Mouse (Mus musculus): ENCODE data around the gene Zfp12. TPM values are rescaled to one million over a fixed set of nuclear protein-coding genes. Genes with fewer than 3 reads are reported as not detected.
"Not testable (repeated sequence)": the region's sequence is repeated elsewhere in the genome, so short reads cannot be mapped to it uniquely, and the experiment has no call there.

Zfp12 gene
- polyA plus RNA-seq (2012; rRNA removed) = 32.3 and 34.8 TPM in 2 replicates

DNA sequence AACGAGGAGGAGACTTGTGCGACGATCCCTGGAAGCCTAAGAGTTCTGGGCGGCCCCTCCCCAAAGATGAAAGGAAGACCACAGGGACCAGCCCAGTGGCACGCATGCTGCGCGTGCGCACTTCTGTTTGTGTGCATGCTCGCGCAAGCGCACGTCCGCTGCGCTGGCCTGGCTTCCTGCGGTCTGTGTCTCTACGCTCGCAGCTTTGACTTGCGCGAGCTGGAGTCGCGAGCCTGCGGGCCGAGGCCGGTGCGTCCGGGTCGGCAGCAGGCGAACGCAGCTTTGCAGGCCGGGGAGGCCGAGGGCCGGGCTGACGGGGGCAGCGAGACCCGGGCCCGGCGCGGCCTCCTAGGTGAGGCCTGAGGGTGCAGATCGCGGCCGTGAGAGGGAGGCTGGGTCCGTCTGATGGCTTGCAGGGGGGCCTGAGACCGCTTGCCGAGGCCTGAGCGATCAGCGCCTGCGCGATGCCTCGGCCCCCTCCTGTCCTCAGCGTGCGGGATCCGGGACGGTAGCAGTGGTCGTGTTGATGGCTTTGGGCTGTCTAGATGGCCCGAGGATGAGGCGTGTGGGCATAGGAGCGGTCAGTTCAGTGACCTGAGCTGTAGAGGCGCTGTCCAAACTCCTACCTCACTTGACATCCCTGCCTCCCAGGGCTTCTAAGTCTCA lies at the start of gene Zfp12:
Gene Zfp12, plus strand, starts transcription at position 136 of the 666 bp plus-strand sequence.
- DNase-seq (ENCODE audit: low read depth) = peak; percentile 99
- TF ChIP-seq CTCF (IDR thresholded peaks at IDR 0.05; ENCODE audit: borderline replicate concordance, extremely low read depth, insufficient read depth, insufficient read length) (peak; percentile 20; the same call in 1 of the 2 replicates), POLR2A (IDR thresholded peaks at IDR 0.05; ENCODE audit: borderline replicate concordance, extremely low read depth, insufficient read depth, insufficient read length, poor library complexity, severe bottlenecking) (peak; percentile 60)

DNA sequence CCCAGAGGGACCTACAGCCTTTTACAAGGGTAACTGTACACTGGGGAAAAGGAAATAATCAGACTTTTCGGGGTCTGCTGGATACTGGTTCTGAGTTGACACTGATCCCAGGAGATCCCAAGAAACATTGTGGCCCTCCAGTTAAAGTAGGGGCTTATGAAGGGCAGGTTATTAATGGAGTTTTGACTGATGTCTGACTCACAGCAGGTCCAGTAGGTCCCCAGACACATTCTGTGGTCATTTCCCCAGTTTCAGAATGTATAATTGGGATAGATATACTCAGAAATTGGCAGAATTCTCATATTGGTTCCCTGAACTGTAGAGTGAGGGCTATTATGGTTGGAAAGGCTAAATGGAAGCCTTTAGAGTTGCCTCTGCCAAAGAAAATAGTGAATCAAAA lies 46.9 kb upstream of the Zfp12 start:
- not testable (repeated sequence) for DNase-seq (ENCODE audit: low read depth)

DNA sequence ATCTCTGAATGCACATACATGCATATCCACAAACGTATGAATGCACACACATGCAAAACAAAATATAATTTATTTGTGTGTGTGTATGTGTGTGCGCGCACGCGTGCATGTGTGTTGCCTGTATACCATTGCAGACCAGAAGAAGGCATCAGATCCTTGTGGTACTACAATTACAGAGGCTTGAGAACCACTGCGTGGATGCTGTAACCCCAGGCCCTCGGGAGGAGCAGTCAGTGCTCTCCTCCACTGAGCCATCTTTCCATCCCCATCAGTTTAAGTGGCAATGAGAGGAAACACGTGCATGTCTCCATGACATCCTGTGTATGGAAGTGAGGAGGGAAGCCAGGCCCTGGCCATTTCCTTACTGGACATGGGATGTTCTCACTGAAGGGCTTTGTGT lies 42.2 kb upstream of the Zfp12 start:
- no peak for DNase-seq (ENCODE audit: low read depth)
- no peak for TF ChIP-seq CTCF (IDR thresholded peaks at IDR 0.05; ENCODE audit: borderline replicate concordance, extremely low read depth, insufficient read depth, insufficient read length)
- no peak for TF ChIP-seq POLR2A (IDR thresholded peaks at IDR 0.05; ENCODE audit: borderline replicate concordance, extremely low read depth, insufficient read depth, insufficient read length, poor library complexity, severe bottlenecking)

DNA sequence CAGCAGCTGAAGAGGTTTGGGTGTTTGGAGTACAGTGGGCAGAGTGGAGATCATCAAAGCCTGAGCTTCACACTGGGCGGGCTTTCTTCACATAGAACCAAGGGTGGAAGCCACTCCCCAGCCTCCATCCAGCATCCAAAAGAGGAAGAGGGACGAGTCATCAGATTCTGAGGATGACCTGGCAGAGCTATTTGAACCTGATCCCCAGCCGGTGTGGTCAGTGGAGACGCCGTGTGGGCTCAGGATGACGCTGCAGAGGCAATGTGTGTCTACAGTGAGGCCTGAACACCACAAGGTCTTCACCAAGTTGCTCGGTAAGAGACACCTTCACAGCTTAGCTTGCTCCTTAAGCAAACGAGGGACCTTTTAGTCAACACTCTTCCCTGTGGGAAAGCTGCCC lies 40.2 kb upstream of the Zfp12 start:
- DNase-seq (ENCODE audit: low read depth) = not testable (repeated sequence)

DNA sequence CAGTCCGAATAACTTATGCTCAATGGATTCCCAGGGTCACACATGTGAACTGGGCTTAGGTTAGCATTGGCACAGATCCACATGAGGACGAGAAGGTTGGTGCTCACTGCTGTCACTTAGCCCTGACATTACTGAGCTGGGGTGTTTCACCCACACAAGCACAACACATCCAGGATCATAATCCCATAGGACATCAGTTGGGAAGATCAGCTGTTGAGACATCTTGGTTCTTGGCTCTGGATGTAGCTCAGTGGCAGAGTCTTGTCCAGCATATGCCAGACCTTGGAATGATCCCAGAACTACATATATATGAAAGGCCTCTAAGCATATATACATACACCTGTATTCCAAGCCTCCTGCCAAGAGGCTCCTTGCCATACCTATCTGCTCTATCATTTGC lies 39.8 kb upstream of the Zfp12 start:
- TF ChIP-seq CTCF (IDR thresholded peaks at IDR 0.05; ENCODE audit: borderline replicate concordance, extremely low read depth, insufficient read depth, insufficient read length) = no peak

GRCm38 (mm10) chr5:143196506-143196905 lies 38.5 kb upstream of the Zfp12 start:
- no peak for DNase-seq (ENCODE audit: low read depth)
- TF ChIP-seq POLR2A (IDR thresholded peaks at IDR 0.05; ENCODE audit: borderline replicate concordance, extremely low read depth, insufficient read depth, insufficient read length, poor library complexity, severe bottlenecking) = no peak
- no peak for TF ChIP-seq CTCF (IDR thresholded peaks at IDR 0.05; ENCODE audit: borderline replicate concordance, extremely low read depth, insufficient read depth, insufficient read length)

More for the DNA sequence above, 39.8 kb upstream of the Zfp12 start:
- DNase-seq (ENCODE audit: low read depth) = no peak

DNA sequence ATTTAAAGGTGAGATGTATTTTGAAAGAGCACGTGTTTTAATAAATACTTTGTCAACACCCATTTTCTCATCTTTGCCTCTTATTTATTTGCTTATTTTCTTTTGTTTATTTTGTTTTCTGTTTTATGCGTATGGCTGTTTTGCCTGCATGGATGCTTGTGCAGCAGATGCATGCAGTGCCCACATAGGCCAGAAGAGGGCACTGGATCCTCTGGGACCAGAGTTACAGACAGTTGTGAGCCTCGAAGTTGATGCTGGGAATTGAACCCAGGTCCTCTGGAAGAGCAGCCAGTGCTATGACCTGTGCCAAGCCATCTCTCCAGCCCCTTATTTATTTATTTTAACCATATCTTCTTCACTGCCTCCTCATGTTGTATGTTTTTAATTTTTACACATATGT lies 29.9 kb upstream of the Zfp12 start:
- DNase-seq (ENCODE audit: low read depth) = no peak
- TF ChIP-seq CTCF (IDR thresholded peaks at IDR 0.05; ENCODE audit: borderline replicate concordance, extremely low read depth, insufficient read depth, insufficient read length) = peak; percentile 24; the same call in 1 of the 2 replicates
- TF ChIP-seq POLR2A (IDR thresholded peaks at IDR 0.05; ENCODE audit: borderline replicate concordance, extremely low read depth, insufficient read depth, insufficient read length, poor library complexity, severe bottlenecking) = no peak

DNA sequence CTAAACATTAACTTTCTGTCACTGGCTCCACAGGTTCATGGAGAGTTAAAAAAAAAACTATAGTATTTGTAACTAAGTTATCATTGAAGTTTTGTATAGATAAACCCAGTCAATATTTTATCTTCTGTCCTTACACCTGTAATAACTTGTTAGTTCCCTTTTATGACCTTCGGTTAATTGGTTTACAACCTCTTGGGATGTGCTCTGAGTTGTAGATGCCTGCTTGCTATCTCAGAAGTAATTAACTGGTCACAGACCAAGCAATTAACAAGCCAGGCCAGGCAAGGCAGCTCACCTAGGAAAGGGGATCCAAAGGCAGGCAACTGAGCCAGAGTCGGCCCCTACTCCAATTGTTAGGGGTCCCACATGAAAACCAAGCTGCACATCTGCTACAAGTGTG lies 21.1 kb upstream of the Zfp12 start:
- TF ChIP-seq CTCF (IDR thresholded peaks at IDR 0.05; ENCODE audit: borderline replicate concordance, extremely low read depth, insufficient read depth, insufficient read length) (no peak), POLR2A (IDR thresholded peaks at IDR 0.05; ENCODE audit: borderline replicate concordance, extremely low read depth, insufficient read depth, insufficient read length, poor library complexity, severe bottlenecking) (no peak)
- DNase-seq (ENCODE audit: low read depth) = no peak

- no peak for DNase-seq (ENCODE audit: low read depth)
Observed at GRCm38 (mm10) chr5:143220996-143221395, 14.0 kb upstream of the Zfp12 start.

DNA sequence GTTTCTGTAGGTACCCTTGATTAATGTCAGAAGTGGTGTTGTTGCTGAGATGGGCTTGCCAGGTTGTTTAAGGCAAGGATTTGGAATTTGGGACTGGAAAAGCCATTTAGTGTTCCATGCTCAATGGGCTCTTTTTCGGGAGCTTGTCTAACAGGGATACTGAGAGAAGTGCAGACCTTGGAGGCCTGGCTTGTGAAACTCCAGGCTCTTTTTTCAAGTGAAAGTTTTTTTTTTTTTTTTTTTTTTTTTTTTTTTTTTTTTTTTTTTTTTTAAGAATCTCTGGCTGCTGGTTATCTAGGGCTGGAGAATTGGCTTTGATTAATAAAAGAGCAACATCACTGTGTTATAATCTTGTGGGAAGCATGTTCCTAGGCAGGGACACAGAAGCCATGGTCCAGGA lies 12.7 kb upstream of the Zfp12 start:
- DNase-seq (ENCODE audit: low read depth) = no peak
- no peak for TF ChIP-seq CTCF (IDR thresholded peaks at IDR 0.05; ENCODE audit: borderline replicate concordance, extremely low read depth, insufficient read depth, insufficient read length)

More at GRCm38 (mm10) chr5:143220996-143221395, 14.0 kb upstream of the Zfp12 start:
- TF ChIP-seq CTCF (IDR thresholded peaks at IDR 0.05; ENCODE audit: borderline replicate concordance, extremely low read depth, insufficient read depth, insufficient read length) (no peak), POLR2A (IDR thresholded peaks at IDR 0.05; ENCODE audit: borderline replicate concordance, extremely low read depth, insufficient read depth, insufficient read length, poor library complexity, severe bottlenecking) (no peak)

GRCm38 (mm10) chr5:143226790-143227189 lies 8.2 kb upstream of the Zfp12 start, which contains the start of gene Spdye4a:
Spdye4a (minus strand) TSS chr5:143226890.
- TF ChIP-seq POLR2A (IDR thresholded peaks at IDR 0.05; ENCODE audit: borderline replicate concordance, extremely low read depth, insufficient read depth, insufficient read length, poor library complexity, severe bottlenecking) = no peak
- no peak for TF ChIP-seq CTCF (IDR thresholded peaks at IDR 0.05; ENCODE audit: borderline replicate concordance, extremely low read depth, insufficient read depth, insufficient read length)
- DNase-seq (ENCODE audit: low read depth) = no peak

- TF ChIP-seq POLR2A (IDR thresholded peaks at IDR 0.05; ENCODE audit: borderline replicate concordance, extremely low read depth, insufficient read depth, insufficient read length, poor library complexity, severe bottlenecking) (no peak), CTCF (IDR thresholded peaks at IDR 0.05; ENCODE audit: borderline replicate concordance, extremely low read depth, insufficient read depth, insufficient read length) (no peak)
Observed at GRCm38 (mm10) chr5:143236036-143236435, 1.1 kb downstream of the Zfp12 start.

DNA sequence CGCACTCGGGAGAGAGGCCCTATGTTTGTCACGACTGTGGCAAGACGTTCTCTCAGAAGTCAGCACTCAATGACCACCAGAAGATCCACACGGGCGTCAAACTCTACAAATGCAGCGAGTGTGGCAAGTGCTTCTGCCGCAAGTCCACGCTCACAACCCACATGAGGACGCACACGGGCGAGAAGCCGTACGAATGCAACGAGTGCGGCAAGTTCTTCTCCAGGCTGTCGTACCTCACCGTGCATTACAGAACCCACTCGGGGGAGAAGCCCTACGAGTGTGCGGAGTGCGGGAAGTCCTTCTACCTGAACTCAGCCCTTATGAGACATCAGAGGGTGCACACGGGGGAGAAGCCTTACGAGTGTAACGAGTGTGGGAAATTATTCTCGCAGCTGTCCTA lies 10.0 kb downstream of the Zfp12 start:
- no peak for TF ChIP-seq POLR2A (IDR thresholded peaks at IDR 0.05; ENCODE audit: borderline replicate concordance, extremely low read depth, insufficient read depth, insufficient read length, poor library complexity, severe bottlenecking)
- TF ChIP-seq CTCF (IDR thresholded peaks at IDR 0.05; ENCODE audit: borderline replicate concordance, extremely low read depth, insufficient read depth, insufficient read length) = no peak
- no peak for DNase-seq (ENCODE audit: low read depth)

More at GRCm38 (mm10) chr5:143236036-143236435, 1.1 kb downstream of the Zfp12 start:
- DNase-seq (ENCODE audit: low read depth) = no peak

All from brain, embryonic 14.5 days (tissue).